Comparison of ENCODE assay signal across 8 mouse cellular contexts in genomic region chr3:108562777-108563271, GRCm38 (mm10). TPM values are rescaled to one million over a fixed set of nuclear protein-coding genes. Genes with fewer than 3 reads are reported as not detected.
DNase-seq lines count a peak whose midpoint lies in the region; ATAC-seq and TF ChIP-seq lines count a peak whose summit lies in the region.

No protein-coding gene starts in this region.

- intact Hi-C loops in heart, postnatal 25 days (cut with DNase I): loop anchor here (2.0 to 10.0 kb wide), 3 partner anchors 92 to 358 kb away; partner anchors contain the start of gene Cyb561d1

- peak overlapping the region; percentile 82 for H3K27ac ChIP-seq in heart, embryonic 12.5 days (ENCODE audit: poor library complexity, severe bottlenecking)
- H3K27ac ChIP-seq in kidney, postnatal 0 days: peak overlapping the region; percentile 89

- H3K4me2 ChIP-seq in heart, embryonic 12.5 days: peak overlapping the region; percentile 93
- peak overlapping the region; percentile 66 for H3K4me2 ChIP-seq in kidney, postnatal 0 days (ENCODE audit: low read length)

- peak overlapping the region; percentile 90 for H3K4me3 ChIP-seq in heart, embryonic 12.5 days
- H3K4me3 ChIP-seq in kidney, postnatal 0 days (replicated peaks; ENCODE audit: low read depth, low read length): peak overlapping the region; percentile 84

- peak; percentile 69 for ATAC-seq in heart, embryonic 12.5 days (ENCODE audit: insufficient number of reproducible peaks, low FRiP score)
- peak; percentile 68 for ATAC-seq in kidney, postnatal 0 days (replicated peaks; ENCODE audit: low FRiP score, low read depth)
- peak; percentile 38 for ATAC-seq in megakaryocyte, adult 5-6 weeks (ENCODE audit: poor library complexity, severe bottlenecking)

- peaks cover 22% of the 10 kb centered on the region for H3K36me3 ChIP-seq in heart, embryonic 12.5 days
- H3K36me3 ChIP-seq in kidney, postnatal 0 days (ENCODE audit: insufficient read depth, low read length): peaks cover 10% of the 10 kb centered on the region

- H3K9me3 ChIP-seq in heart, embryonic 12.5 days (replicated peaks): no peaks in the 10 kb centered on the region
- H3K9me3 ChIP-seq in kidney, postnatal 0 days (replicated peaks; ENCODE audit: low read length): no peaks in the 10 kb centered on the region

- H3K27me3 ChIP-seq in heart, embryonic 12.5 days (replicated peaks): 0 out of 2 replicates have a peak, but pooled peaks cover 2% of the 10 kb centered on the region
- no peaks in the 10 kb centered on the region for H3K27me3 ChIP-seq in kidney, postnatal 0 days (ENCODE audit: insufficient read depth, low read length)

- H3K9ac ChIP-seq in heart, embryonic 12.5 days: peak overlapping the region; percentile 71
- H3K9ac ChIP-seq in kidney, postnatal 0 days (ENCODE audit: low read depth, low read length): no peak overlapping the region

- peak; percentile 93 for DNase-seq in heart, adult 11 months
- DNase-seq in heart, postnatal 25 days (ENCODE audit: low spot score): no peak
- peak; percentile 72 for DNase-seq in c-Kit-positive CD71-positive TER-119-positive erythroid progenitor cells, embryonic 14.5 days (ENCODE audit: low spot score)
- DNase-seq in kidney, postnatal 0 days (ENCODE audit: low spot score): peak; percentile 81
- peak; percentile 28 to 31 for DNase-seq in thymus, postnatal 10 days (ENCODE audit: low spot score in 2 of 2)
- no peak for DNase-seq in frontal cortex, postnatal 10 days (ENCODE audit: low spot score in 2 of 2)

- H3K4me1 ChIP-seq in heart, embryonic 12.5 days (replicated peaks): no peaks in the 10 kb centered on the region; the same call in 1 of the 2 replicates
- H3K4me1 ChIP-seq in kidney, postnatal 0 days (replicated peaks; ENCODE audit: insufficient read depth, low read length): peaks cover 11% of the 10 kb centered on the region; the same call in 1 of the 2 replicates

- 9% methylated on average over 15 of the region's 15 CpGs for WGBS in heart, embryonic 12.5 days
- WGBS in kidney, postnatal 0 days: 7% methylated on average over 15 of the region's 15 CpGs

- peak; percentile 44; the same call in 1 of the 2 replicates for TF ChIP-seq CTCF in kidney, postnatal 0 days (IDR thresholded peaks at IDR 0.05; ENCODE audit: low read depth)

RNA-seq across cellular contexts. Expression of gene Tmem167b, which starts 0.6 kb away (rescaled TPM):
- 10 to 100 TPM; 24.5 to 25.4 TPM for total RNA-seq in heart, postnatal 25 days (2021)
- 33.8 and 34.8 TPM in 2 replicates for polyA plus RNA-seq in heart, embryonic 12.5 days (2016; fragmentation: Nextera tagmentation; extraction: Ambion mirVana)
- polyA plus RNA-seq in kidney, postnatal 0 days (2015; fragmentation: Nextera tagmentation; extraction: Ambion mirVana): 33.5 and 35.8 TPM in 2 replicates
- total RNA-seq in megakaryocyte, adult 5-6 weeks (2015): 16.5 and 18.2 TPM in 2 replicates
- total RNA-seq in megakaryocyte, adult 5-6 weeks (2017): 45.9 and 46.3 TPM in 2 replicates

RNA-seq across cellular contexts. Expression of gene Taf13, which starts 8.7 kb away (rescaled TPM):
- total RNA-seq in heart, postnatal 25 days (2021): 10 to 100 TPM; 16.4 to 17.0 TPM
- polyA plus RNA-seq in heart, embryonic 12.5 days (2016; fragmentation: Nextera tagmentation; extraction: Ambion mirVana): 28.9 and 33.1 TPM in 2 replicates
- polyA plus RNA-seq in kidney, postnatal 0 days (2015; fragmentation: Nextera tagmentation; extraction: Ambion mirVana): 38.3 and 40.8 TPM in 2 replicates
- 32.1 and 32.6 TPM in 2 replicates for total RNA-seq in megakaryocyte, adult 5-6 weeks (2015)
- 36.8 and 37.7 TPM in 2 replicates for total RNA-seq in megakaryocyte, adult 5-6 weeks (2017)

RNA-seq across cellular contexts. Expression of gene 5330417C22Rik, which starts 26.5 kb away (rescaled TPM):
- total RNA-seq in heart, postnatal 25 days (2021): under 1 TPM; 0.05 to 0.17 TPM
- polyA plus RNA-seq in heart, embryonic 12.5 days (2016; fragmentation: Nextera tagmentation; extraction: Ambion mirVana): 0.46 and 0.85 TPM in 2 replicates
- polyA plus RNA-seq in kidney, postnatal 0 days (2015; fragmentation: Nextera tagmentation; extraction: Ambion mirVana): 1.6 and 1.7 TPM in 2 replicates
- not detected in 2 replicates for total RNA-seq in megakaryocyte, adult 5-6 weeks (2015)
- total RNA-seq in megakaryocyte, adult 5-6 weeks (2017): 0.04 TPM in 1 of 2 replicates, not detected in the other

RNA-seq across cellular contexts. Expression of gene Wdr47, which starts 28.3 kb away (rescaled TPM):
- total RNA-seq in heart, postnatal 25 days (2021): 1 to 10 TPM; 7.4 to 9.7 TPM
- polyA plus RNA-seq in heart, embryonic 12.5 days (2016; fragmentation: Nextera tagmentation; extraction: Ambion mirVana): 9.8 and 10.4 TPM in 2 replicates
- polyA plus RNA-seq in kidney, postnatal 0 days (2015; fragmentation: Nextera tagmentation; extraction: Ambion mirVana): 5.9 and 6.8 TPM in 2 replicates
- total RNA-seq in megakaryocyte, adult 5-6 weeks (2015): 3.3 and 4.4 TPM in 2 replicates
- total RNA-seq in megakaryocyte, adult 5-6 weeks (2017): 8.1 and 8.7 TPM in 2 replicates

RNA-seq across cellular contexts. Expression of gene 1700013F07Rik, which starts 28.9 kb away (rescaled TPM):
- total RNA-seq in heart, postnatal 25 days (2021): not detected
- not detected in 2 replicates for polyA plus RNA-seq in heart, embryonic 12.5 days (2016; fragmentation: Nextera tagmentation; extraction: Ambion mirVana)
- not detected in 2 replicates for polyA plus RNA-seq in kidney, postnatal 0 days (2015; fragmentation: Nextera tagmentation; extraction: Ambion mirVana)
- total RNA-seq in megakaryocyte, adult 5-6 weeks (2015): not detected in 2 replicates
- total RNA-seq in megakaryocyte, adult 5-6 weeks (2017): not detected in 2 replicates

Comparison
In these comparisons a context has a peak if more than half of its experiments do, and no peak if none do; other contexts are left out.
1. DNase-seq: peak in heart, adult 11 months (single experiment), c-Kit-positive CD71-positive TER-119-positive erythroid progenitor cells, embryonic 14.5 days (single experiment), kidney, postnatal 0 days (single experiment) and thymus, postnatal 10 days (2 of 2); none in heart, postnatal 25 days (single experiment) and frontal cortex, postnatal 10 days (0 of 2).
2. Peak in every context shown above with its lines, with median percentiles within 50 percentile points of each other: ATAC-seq.